Mouse (Mus musculus) induced T-regulatory cell, adult 2 months (primary cell): ENCODE data around the gene Xpo6.

Source experiments
- DNase-seq: peaks from one replicate; pipeline ENCODE4 v3.0.0-alpha.2; 2012; ENCODE audit warnings: low read depth

Gene Xpo6

DNA sequence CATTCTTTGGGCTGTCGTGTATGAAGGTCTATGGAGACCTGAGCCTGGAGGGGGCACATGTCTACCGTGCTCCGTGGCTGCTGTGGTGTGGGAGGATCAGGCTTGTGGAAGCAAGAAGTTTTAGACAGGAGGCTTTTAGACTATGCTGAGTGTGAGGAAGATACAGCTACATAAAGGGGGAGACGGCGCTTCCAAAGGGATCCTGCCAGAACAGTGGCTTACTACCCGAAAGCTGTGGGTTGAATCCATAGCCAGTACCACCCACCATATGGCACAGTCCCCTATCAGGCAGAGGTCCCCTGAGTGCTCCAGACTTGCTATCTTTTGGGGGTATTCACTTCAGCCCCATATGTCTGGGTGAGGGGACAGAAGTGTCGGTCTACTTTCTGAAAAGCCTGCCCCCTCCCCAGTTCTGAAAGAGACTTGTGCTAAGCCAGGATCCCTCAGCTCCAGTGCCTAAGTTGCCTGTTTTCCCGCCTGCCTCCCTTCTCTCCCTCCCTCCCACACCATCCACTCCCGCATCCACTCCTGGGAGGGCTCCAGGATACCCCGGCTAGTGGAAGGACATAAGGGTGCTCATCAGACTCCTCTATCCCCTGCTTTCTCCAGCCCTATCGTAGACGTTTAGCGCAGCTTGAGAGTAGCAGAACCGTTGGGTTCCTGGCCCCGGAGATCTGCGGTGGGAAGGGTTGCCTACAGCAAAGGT is 119.2 kb downstream of the Xpo6 start:
- DNase-seq: no peak

- no peak for DNase-seq
Measured at GRCm38 (mm10) chr7:126076935-126077334, 123.4 kb downstream of the Xpo6 start.

DNA sequence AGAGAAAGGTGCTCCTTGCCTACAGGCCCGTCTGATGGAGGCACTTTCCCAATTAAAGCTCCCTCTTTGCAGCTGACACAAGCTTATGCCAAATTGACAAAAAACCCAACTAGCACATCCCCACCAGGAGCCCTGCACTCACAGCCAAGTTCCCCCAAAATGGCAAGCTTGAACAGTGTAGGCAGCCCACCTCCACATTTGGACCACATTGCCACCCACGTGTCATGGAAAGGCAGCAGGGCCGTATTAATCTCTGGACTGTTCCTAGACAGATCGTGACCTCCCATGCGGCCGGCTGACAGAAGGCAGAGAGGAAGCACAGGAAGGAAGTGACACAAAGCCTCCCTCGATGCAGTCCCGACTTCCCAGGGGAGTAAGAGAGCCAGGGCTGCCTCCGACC is 125.2 kb downstream of the Xpo6 start:
- no peak for DNase-seq

GRCm38 (mm10) chr7:126070321-126070720 is 130.0 kb downstream of the Xpo6 start:
- no peak for DNase-seq

DNA sequence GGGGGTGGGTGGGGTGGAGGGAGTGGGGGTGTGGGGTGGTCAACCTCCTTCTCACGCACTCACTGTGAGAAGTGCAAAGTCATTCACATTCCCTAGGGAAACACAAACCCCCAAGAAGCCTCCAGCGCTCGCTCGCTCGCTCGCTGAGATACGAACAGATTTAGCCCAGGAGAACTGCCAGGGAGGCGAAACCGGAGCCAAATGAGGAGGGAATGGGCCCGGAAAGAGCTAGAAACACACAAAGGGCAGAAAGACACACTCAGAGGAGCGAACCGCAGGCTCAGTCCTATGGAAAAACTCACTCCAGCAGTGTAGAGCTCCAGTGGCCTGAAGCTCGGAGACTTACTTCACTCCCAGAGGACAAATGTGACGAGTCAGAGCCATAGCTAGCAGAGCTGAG is 133.5 kb downstream of the Xpo6 start:
- no peak for DNase-seq

DNA sequence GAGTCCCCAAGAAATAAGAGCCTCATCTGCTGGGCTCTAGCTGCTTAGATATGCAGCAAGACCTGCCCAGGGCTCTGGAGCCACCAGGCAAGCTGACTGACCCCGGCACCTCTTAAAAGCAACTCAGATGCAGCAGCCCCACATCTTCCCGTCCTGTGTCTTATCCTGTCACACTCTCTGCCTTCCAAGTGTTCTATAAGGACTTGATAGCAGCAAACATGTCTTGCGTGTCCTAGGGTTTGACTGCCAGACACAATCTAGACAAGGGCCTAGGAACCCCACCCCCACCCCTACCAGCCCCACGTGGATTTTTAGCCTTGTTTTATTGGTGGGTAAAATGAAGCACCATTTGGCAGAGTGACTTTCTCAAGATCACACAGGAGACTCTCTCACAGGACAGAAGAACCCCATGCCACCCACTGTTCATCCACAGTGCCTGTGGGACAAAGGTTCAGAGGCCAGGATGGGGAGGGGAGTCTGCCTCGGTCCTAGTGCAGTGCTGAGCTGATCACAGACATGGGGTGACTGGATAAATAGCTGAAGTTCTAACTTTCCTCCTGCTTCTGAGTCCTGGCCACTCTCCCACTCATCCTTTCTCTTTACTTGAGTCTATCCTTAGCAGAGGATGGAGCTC is 134.9 kb downstream of the Xpo6 start:
- no peak for DNase-seq

- no peak for DNase-seq
Measured at GRCm38 (mm10) chr7:126062228-126062627, 138.1 kb downstream of the Xpo6 start.

GRCm38 (mm10) chr7:126058918-126059317 is 141.4 kb downstream of the Xpo6 start:
- DNase-seq: no peak

DNA sequence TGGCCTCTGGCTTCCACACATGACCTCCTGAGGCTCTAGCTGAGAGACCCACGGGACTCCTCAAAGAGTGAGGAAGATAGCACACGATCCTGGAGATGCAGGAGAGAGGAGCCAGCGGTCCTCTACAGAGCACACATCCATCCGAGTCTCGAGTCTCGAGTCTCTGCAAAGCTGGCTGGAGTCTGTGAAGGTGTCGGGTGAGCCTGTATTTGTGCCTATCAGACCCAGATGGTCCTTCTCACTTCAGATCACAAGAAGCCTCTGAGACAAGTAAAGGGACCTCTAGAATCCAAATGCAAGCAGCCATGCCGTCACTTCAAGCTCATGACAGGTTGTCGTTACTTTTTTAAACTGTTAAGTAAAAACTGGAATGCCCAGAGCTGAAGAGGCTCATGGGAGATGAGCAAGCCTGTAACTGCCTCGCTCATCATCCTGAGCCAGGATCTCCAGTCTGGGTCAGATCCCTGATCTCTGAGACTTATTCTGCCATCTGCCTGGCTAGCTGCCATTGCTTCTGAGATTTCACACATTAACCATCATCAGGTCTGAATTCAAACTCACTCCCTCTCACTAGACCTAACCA is 142.9 kb downstream of the Xpo6 start:
- DNase-seq: no peak

- no peak for DNase-seq
Measured at GRCm38 (mm10) chr7:126054574-126054973, 145.7 kb downstream of the Xpo6 start.

DNA sequence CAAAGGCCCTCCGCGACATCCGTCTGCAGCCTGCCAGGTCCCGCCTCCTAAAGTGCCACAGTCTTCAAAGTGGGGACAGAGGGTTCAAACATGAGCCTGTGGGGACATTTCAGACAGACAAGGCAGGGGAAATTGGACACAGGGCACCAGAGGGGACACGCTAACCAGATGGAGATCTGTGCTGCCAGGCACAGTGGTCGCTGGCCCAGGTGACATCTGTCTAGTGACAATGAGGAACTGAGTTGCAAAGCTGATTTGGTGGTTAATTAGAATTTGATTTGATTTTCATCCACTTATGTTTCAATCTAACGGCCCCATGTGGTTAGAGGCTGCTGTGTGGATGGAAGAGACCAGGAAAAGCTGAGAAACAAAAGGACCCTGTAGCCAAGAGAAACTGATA is 146.7 kb downstream of the Xpo6 start:
- DNase-seq: no peak

GRCm38 (mm10) chr7:126051910-126052309 is 148.4 kb downstream of the Xpo6 start:
- DNase-seq: no peak
